Mouse (Mus musculus) liver, postnatal 0 days (tissue): Measurements from ENCODE around the gene Tmem131l. TPM values are rescaled to one million over a fixed set of nuclear protein-coding genes. Genes with fewer than 3 reads are reported as not detected.

Experiments
- ATAC-seq: fragments of 200-750 bp; cut with Nextera tagmentation; 2 replicates; pipeline ENCODE4 v1.8.0; 2017; ENCODE audit warnings: mild to moderate bottlenecking, moderate library complexity
- DNase-seq: peaks from one replicate; pipeline ENCODE4 v3.0.0-alpha.2; 2016
- H3K27ac ChIP-seq: fragments of 300-500 bp; sonication (generic); 2 replicates; pipeline ENCODE4 v1.5.1; 2014; ENCODE audit warnings: antibody characterized with exemption, moderate library complexity, mild to moderate bottlenecking, low read depth
- H3K27me3 ChIP-seq: fragments of 300-500 bp; sonication (generic); 2 replicates; pipeline ENCODE4 v1.6.1; 2014; ENCODE audit warnings: low read length, control low read depth, mixed read lengths; ENCODE audit not compliant: insufficient read depth
- H3K36me3 ChIP-seq: fragments of 300-500 bp; sonication (generic); replicated peaks from 2 replicates; pipeline ENCODE4 v1.6.1; 2014; ENCODE audit warnings: mild to moderate bottlenecking, control low read depth, low read length, moderate library complexity, mixed read lengths; ENCODE audit not compliant: insufficient read depth
- H3K4me1 ChIP-seq: fragments of 300-500 bp; sonication (generic); 2 replicates; pipeline ENCODE4 v1.6.1; 2014; ENCODE audit warnings: antibody characterized with exemption, mild to moderate bottlenecking, control low read depth; ENCODE audit not compliant: insufficient read depth
- H3K4me2 ChIP-seq: fragments of 300-500 bp; sonication (generic); 2 replicates; pipeline ENCODE4 v1.6.1; 2014; ENCODE audit warnings: low read depth, mild to moderate bottlenecking, low read length, moderate library complexity, mixed read lengths
- H3K4me3 ChIP-seq: fragments of 300-500 bp; sonication (generic); 2 replicates; pipeline ENCODE4 v1.5.1; 2014; ENCODE audit warnings: low read depth, low read length
- H3K9ac ChIP-seq: fragments of 300-500 bp; sonication (generic); replicated peaks from 2 replicates; pipeline ENCODE4 v1.6.1; 2014; ENCODE audit warnings: mild to moderate bottlenecking, moderate library complexity
- H3K9me3 ChIP-seq: fragments of 300-500 bp; sonication (generic); 2 replicates; pipeline ENCODE4 v1.6.1; 2016; ENCODE audit warnings: mild to moderate bottlenecking, control low read depth, low read length, mixed read lengths
- CTCF ChIP-seq: sonication (generic); IDR thresholded peaks from 2 replicates; pipeline ENCODE4 v1.5.1; 2016; ENCODE audit warnings: antibody characterized with exemption, low read depth
- EP300 ChIP-seq: IDR thresholded peaks from 2 replicates; pipeline ENCODE4 v1.6.1; 2016; ENCODE audit warnings: antibody characterized with exemption, low read depth, mild to moderate bottlenecking
- WGBS: fragments of 180-500 bp; shearing (Covaris S2); extraction: QIAGEN DNeasy Blood & Tissue Kit; methylation state at CpG from one replicate; pipeline ENCODE4 v1.1.7; 2014; ENCODE audit not compliant: insufficient replicate concordance; 5-methylcytosine and 5-hydroxymethylcytosine counted together
- polyA plus RNA-seq: library from polyadenylated mRNA; unstranded; fragments of >200 nt; fragmentation: Nextera tagmentation; extraction: Ambion mirVana; gene quantifications from 2 replicates; pipeline ENCODE4 v1.2.1, GENCODE M21; 2015

Tmem131l gene
- polyA plus RNA-seq, 1 experiment from 2014 or later = 19.1 TPM

- ATAC-seq (no peak), DNase-seq (no peak)
- H3K4me1 ChIP-seq = peaks cover 12% of the 10 kb centered on the region
- no peak overlapping the region for H3K4me2 ChIP-seq
- no peaks in the 10 kb centered on the region for H3K9me3 ChIP-seq
- 90% methylated on average over 4 of the region's 4 CpGs for WGBS
- H3K9ac ChIP-seq = no peak overlapping the region
- H3K27me3 ChIP-seq = no peaks in the 10 kb centered on the region
- peak overlapping the region; percentile 51; the same call in 1 of the 2 replicates for H3K27ac ChIP-seq
- H3K4me3 ChIP-seq = no peak overlapping the region
- TF ChIP-seq EP300 (no peak), CTCF (no peak)
- H3K36me3 ChIP-seq = no peaks in the 10 kb centered on the region
Observed at GRCm38 (mm10) chr3:83978497-83979410, 61.2 kb downstream of the Tmem131l start.

GRCm38 (mm10) chr3:83977817-83978216 lies 62.2 kb downstream of the Tmem131l start:
- WGBS = 65% methylated on average over 3 of the region's 3 CpGs
- DNase-seq (no peak), ATAC-seq (peak; percentile 54; the same call in 1 of the 2 replicates)
- Histone ChIP-seq H3K9me3 (no peaks in the 10 kb centered on the region), H3K4me3 (no peak overlapping the region), H3K9ac (no peak overlapping the region), H3K27ac (peak overlapping the region; percentile 51; the same call in 1 of the 2 replicates), H3K27me3 (no peaks in the 10 kb centered on the region), H3K36me3 (no peaks in the 10 kb centered on the region), H3K4me1 (peaks cover 12% of the 10 kb centered on the region), H3K4me2 (no peak overlapping the region)
- TF ChIP-seq CTCF (no peak), EP300 (no peak)

GRCm38 (mm10) chr3:83976161-83976560 lies 63.8 kb downstream of the Tmem131l start:
- no peak for ATAC-seq

GRCm38 (mm10) chr3:83973339-83973738 lies 66.6 kb downstream of the Tmem131l start:
- 68% methylated on average over 2 of the region's 2 CpGs for WGBS
- ATAC-seq = no peak
- H3K4me3 ChIP-seq = no peak overlapping the region

More at GRCm38 (mm10) chr3:83976161-83976560, 63.8 kb downstream of the Tmem131l start:
- no peak overlapping the region for H3K4me3 ChIP-seq
- H3K9me3 ChIP-seq = no peaks in the 10 kb centered on the region
- 89% methylated on average over 3 of the region's 3 CpGs for WGBS
- H3K36me3 ChIP-seq = no peaks in the 10 kb centered on the region
- H3K4me1 ChIP-seq = peaks cover 12% of the 10 kb centered on the region
- H3K27me3 ChIP-seq = no peaks in the 10 kb centered on the region
- no peak overlapping the region for H3K9ac ChIP-seq
- DNase-seq = no peak
- no peak overlapping the region for H3K4me2 ChIP-seq
- H3K27ac ChIP-seq = no peak overlapping the region
- TF ChIP-seq CTCF = no peak
- no peak for TF ChIP-seq EP300

GRCm38 (mm10) chr3:83970629-83971028 lies 69.3 kb downstream of the Tmem131l start:
- no peak overlapping the region for H3K4me3 ChIP-seq

More at GRCm38 (mm10) chr3:83973339-83973738, 66.6 kb downstream of the Tmem131l start:
- TF ChIP-seq EP300 (no peak), CTCF (no peak)
- no peak for DNase-seq
- Histone ChIP-seq H3K27ac (no peak overlapping the region), H3K36me3 (no peaks in the 10 kb centered on the region), H3K4me1 (peaks cover 8% of the 10 kb centered on the region), H3K4me2 (no peak overlapping the region), H3K27me3 (no peaks in the 10 kb centered on the region), H3K9ac (no peak overlapping the region), H3K9me3 (no peaks in the 10 kb centered on the region)

GRCm38 (mm10) chr3:83969081-83969480 lies 70.9 kb downstream of the Tmem131l start:
- H3K4me3 ChIP-seq = no peak overlapping the region
- H3K9me3 ChIP-seq = no peaks in the 10 kb centered on the region
- H3K9ac ChIP-seq = no peak overlapping the region
- peaks cover 18% of the 10 kb centered on the region for H3K36me3 ChIP-seq
- WGBS = 75% methylated on average over 4 of the region's 4 CpGs
- no peak overlapping the region for H3K4me2 ChIP-seq
- ATAC-seq = no peak
- H3K27ac ChIP-seq = no peak overlapping the region
- H3K27me3 ChIP-seq = no peaks in the 10 kb centered on the region
- TF ChIP-seq CTCF = no peak
- no peak for TF ChIP-seq EP300
- DNase-seq = no peak
- H3K4me1 ChIP-seq = peaks cover 9% of the 10 kb centered on the region

More at GRCm38 (mm10) chr3:83970629-83971028, 69.3 kb downstream of the Tmem131l start:
- TF ChIP-seq EP300 (no peak), CTCF (no peak)
- 80% methylated on average over 1 of the region's 1 CpGs for WGBS
- no peak overlapping the region for H3K9ac ChIP-seq
- ATAC-seq (no peak), DNase-seq (no peak)
- H3K9me3 ChIP-seq = no peaks in the 10 kb centered on the region
- no peaks in the 10 kb centered on the region for H3K27me3 ChIP-seq
- H3K27ac ChIP-seq = no peak overlapping the region
- peaks cover 10% of the 10 kb centered on the region for H3K4me1 ChIP-seq
- H3K36me3 ChIP-seq = peaks cover 11% of the 10 kb centered on the region
- H3K4me2 ChIP-seq = no peak overlapping the region
